Mouse (Mus musculus) spleen, adult 12 weeks (tissue): ENCODE measurements around the gene Sorbs1.
A peak's percentile ranks its signal among the peaks of the same experiment; 100 is the strongest.

Experiments
- DNase-seq: peaks from one replicate; pipeline ENCODE4 v3.0.0; 2022; ENCODE audit warnings: low spot score

Sorbs1 gene

GRCm38 (mm10) chr19:40407186-40407585 is 106.4 kb downstream of the Sorbs1 start:
- DNase-seq = no peak

DNA sequence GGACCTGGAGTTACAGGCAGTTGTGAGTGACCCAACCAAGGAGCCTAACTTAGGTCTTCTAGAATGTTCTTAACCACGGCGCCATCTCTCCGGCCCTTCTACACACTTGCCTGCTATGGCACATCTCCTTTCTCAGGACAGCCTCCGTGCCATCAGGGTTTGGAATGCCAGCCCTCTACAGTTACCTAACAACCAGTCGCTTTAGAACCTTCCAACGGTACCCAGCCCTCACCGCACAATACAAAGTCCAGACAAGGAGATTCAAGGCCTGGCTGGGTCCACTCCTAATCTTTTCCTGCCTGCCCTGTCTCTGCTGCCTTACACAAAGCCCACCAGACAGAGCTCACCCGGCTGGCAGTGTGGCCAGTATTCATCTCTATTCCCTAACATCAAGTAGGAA is 106.9 kb downstream of the Sorbs1 start:
- no peak for DNase-seq

DNA sequence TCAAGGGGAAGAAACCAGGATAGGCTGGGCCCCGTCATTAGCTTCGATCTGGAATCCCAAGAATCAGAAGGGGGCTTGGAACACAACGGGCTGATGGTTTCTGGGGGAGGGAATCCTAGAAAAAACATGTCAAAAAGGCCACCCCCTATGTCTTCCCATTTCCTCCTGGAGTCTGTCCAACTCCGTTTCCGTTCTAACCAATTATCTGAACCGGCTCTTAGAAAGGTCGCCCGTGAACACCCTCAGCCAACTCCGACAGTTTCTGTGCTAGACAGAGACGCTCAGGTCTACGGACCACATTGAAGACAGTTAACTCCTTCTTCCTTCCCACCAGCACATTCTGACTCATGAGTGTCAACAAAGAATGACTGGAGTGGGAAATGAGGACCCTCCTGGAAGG is 107.8 kb downstream of the Sorbs1 start:
- DNase-seq = no peak

GRCm38 (mm10) chr19:40404582-40404981 is 109.0 kb downstream of the Sorbs1 start:
- no peak for DNase-seq

DNA sequence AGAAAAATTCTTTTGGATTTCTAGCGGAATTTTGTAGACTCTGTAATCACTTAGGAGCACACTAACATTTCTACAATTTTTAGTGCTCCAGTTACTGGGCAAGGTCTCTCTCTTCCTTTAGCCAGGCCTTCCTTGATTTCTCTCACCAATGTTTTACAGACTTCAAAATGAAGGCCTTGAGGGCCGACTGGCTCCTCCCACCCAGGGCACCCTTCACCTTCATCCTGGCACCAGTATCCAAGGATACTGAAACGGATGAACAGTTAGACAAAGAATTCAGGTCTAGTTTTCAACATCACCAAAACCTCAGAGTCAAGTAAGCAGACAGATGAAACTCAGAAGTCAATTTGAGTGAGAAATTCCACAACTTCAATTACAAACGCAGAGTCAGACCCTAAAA is 109.6 kb downstream of the Sorbs1 start:
- DNase-seq = no peak

DNA sequence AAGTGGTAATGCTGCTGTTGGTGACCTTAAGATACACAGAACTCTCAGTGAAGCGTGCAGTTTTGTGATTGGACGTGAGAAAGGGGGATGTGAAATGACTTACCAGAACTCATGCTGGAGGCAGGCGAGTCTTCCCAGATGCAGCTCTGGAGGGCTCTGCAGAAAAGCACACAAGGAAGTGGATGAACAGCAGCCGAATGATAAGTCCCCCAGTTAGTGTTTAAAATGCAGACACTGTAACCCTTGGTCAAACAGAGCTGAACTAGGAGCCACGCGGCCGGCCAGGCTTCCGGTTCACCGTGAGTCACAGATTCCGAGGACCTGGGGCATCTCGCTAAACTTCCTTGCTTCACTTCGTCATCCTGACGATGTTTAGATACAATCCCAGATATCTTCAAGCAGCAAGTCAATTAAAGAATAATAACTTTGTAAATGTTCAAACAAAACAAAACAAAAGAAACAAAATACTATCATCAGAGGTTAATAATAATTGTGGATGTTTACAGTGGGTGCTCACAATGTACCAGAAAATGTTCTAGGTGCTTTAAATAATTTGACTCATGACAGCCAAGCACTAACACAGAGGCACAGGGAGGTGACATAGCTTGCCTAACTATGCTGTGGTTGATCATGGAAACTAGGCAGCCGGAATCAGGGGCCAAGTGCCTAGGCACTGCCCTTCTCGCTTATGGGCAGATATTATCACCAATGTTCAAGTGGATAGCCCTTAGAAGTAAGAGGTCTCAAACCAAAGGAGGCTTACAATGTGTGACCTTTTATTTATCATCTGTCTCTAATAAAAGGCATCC is 111.2 kb downstream of the Sorbs1 start:
- no peak for DNase-seq

DNA sequence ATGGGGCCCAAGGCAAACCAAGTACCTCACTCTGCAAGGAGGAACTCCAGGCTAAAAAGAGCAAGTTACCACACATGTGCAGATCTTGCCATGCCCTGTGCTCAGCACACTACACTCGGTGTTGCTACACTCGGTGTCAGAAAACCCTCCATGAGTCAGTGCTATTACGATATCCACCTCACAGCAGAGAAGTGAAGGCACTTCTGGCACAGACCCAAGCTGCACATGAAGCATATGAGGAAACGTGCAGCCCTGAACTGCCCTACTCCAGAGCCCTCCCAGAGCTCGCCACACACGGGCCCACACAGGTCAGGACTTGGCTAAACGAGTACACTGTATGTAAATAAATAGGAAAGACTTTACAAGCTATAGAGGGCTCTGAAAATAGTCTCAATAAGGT is 112.4 kb downstream of the Sorbs1 start:
- DNase-seq = no peak

GRCm38 (mm10) chr19:40400426-40401030 is 113.1 kb downstream of the Sorbs1 start:
- no peak for DNase-seq

DNA sequence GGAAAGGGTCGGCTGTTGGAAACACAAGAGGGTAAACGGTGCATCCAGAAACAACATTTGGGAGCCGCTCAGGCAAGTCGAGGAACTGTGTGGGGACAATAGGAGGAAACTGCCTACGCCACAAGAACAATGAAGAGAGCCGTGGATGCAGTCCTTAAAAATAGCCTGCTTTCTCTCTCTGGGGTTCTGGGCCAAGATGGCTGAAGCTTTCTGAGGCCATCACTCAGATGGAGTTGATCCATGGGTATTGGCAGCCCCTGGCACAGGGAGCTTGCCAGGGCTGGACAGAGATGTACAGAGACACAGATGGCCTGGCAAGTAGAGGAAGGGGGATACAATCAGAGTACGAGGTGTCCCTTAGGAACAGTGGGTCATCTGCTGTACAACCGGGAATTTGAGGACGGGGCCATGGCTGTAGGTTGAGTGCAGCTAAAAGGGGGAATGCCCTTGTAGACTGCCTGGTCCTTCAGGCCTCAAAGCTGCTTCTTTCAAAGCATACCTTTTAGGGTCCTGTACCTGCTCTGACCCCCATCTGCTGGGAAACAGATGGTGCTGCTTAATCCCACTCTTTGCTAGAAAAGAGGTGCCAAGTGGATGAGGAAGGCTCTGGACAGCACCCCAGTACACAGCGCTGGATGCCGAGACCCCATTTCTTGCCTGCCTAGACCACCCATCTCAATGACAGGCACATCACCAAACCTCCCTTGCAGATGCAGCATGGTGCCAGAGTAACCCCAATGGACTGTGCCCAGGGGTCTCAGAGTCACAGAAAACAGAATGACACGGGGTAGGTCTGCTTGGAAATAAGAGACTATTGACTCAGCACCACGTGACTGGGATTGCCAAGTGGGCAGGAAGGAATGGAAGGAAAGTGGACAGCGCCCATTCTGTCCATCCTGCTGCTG is 117.6 kb downstream of the Sorbs1 start:
- no peak for DNase-seq

DNA sequence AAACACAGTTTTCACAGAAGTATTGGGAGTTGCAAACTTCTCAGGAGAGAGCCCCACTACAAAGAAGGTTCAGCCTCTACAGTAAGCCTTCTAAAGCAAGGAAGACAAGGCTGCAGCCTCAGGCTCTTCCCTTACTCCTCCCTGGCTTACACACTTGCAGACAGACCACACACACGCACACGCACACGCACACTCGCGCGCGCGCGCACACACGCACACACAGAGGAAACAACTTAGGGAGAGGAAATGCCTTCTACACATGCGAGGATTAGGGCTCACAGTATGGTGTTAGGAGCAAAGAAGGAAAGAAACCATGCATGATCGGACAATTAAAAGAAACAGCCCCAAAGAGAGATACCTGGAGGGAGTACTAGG is 118.3 kb downstream of the Sorbs1 start:
- DNase-seq = no peak

GRCm38 (mm10) chr19:40394555-40395320 is 118.8 kb downstream of the Sorbs1 start:
- no peak for DNase-seq

- no peak for DNase-seq
Observed at GRCm38 (mm10) chr19:40392795-40393392, 120.7 kb downstream of the Sorbs1 start.

DNA sequence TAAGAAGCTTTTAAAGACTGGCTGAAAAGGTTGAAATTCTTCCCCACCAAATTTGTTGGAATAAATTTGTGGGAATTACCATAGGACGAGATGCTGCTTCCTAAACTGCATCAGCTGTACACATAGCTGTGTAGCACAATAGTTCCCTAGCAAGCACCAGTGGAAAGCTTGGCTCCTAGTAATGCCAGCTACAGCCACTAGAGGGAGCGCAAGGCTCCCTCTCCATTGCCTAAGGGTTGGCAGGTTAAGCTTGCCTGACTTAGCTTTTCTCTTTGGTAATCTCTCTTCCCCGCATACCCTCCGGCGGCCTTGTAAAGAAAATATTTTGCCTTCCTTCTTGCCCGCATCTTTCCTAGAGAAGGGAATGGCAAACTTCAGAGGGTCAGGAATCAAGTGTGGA is 122.1 kb downstream of the Sorbs1 start:
- DNase-seq = peak; percentile 53

DNA sequence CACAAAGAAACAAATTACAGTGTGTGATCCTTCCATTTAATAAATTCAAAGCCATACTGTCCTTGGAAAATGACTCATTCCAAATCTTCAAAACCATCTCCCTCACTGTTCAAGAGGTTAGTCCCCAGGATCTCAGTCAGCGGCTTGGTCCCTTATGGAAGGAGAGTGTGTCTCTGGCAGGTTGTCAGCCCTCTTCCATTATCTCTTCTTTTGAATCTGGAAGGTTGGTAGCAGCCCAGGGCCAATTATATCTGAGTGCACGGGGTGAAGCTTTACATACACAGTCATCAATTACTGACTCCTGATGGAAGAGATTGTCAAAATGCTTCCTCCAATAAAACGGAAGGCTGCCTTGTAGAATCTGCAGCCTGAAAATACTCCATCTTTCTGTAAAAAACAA is 126.7 kb downstream of the Sorbs1 start:
- DNase-seq = no peak

DNA sequence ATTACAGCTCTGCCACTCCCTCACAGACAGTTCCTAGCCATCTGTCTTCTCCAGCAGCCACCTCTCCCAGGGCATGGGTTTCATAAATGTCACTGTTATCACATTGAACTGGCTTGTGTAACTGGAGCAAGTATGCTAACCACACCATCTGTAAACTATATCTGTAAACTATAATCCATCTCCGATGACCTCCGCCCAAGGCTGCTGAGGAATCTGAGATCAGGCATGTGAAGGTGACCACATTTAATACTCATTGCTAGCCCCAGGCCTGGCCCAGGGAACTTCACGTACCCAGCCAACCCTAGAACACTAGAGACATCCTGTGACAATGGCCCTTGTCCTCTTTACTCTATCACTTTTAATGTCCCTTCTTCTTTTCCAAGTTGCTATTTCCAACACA is 128.2 kb downstream of the Sorbs1 start:
- DNase-seq = no peak

DNA sequence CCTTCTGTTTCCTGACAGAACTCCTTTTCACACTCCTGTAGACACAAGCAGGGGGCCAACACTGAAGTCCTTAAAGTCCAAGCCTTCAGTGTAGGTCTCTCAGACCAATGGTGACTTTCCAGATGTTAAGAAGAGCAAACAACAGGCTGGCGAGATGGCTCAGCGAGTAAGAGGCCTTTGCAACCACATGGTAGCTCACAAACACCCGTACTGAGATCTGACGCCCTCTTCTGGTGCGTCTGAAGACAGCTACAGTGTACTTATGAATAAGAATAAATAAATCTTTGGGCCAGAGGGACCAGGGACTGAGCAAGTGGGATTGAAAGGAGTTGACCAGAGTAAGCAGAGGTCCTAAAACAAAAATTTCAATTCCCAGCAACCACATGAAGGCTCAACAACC is 129.6 kb downstream of the Sorbs1 start:
- no peak for DNase-seq

DNA sequence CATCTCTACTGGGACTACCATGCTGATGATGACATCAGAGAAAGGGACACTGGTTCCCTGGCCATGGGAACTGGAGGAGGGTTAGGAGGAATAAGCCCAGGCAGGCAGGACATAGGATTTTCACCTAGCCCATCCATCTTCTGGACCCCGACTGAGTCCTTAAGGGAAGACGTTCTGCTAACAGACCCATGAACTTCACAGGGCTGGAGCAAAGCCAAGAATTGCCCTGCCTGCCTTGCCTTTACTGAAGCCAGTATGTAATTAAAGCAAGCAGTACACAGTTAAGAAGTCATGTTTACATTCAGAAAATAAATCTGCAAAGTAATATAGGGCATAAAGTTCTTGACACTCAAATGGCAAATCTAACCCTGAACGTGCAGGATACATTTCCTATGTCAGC is 132.9 kb downstream of the Sorbs1 start:
- no peak for DNase-seq

GRCm38 (mm10) chr19:40380005-40380404 is 133.6 kb downstream of the Sorbs1 start:
- no peak for DNase-seq

- no peak for DNase-seq
Observed at GRCm38 (mm10) chr19:40379081-40379480, 134.5 kb downstream of the Sorbs1 start.

DNA sequence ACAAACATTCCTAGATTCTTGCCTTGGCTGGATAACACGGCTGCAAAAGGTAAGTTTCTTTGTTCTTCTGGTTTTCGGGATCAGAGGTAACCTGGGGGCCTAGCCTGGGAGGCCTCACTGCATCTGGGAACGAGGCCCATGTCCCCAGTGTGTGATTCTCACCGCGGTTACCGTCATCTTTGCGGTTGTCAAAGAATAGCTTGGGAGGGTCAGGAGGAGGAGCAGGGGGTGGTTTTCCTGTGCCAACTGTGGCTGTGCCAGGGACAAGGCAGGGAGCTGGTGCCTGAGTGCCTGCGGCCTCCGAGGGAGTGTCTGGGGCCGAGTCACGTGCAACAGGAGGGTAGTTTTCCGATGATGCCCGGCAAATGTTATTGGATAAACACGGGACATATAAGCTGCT is 135.9 kb downstream of the Sorbs1 start:
- no peak for DNase-seq

GRCm38 (mm10) chr19:40376566-40377281 is 136.9 kb downstream of the Sorbs1 start:
- DNase-seq = no peak
